Mouse (Mus musculus) myocyte (in vitro differentiated cells): ENCODE data around the gene Gpr33. TPM values are rescaled to one million over a fixed set of nuclear protein-coding genes. Genes with fewer than 3 reads are reported as not detected.

Experiments used
- H3K27me3 ChIP-seq: one replicate; pipeline ENCODE4 v1.6.1; 2011; ENCODE audit not compliant: control insufficient read depth, insufficient read depth, insufficient read length
- H3K36me3 ChIP-seq: one replicate; pipeline ENCODE4 v1.6.1; 2011; ENCODE audit not compliant: control insufficient read depth, insufficient read depth
- H3K4me2 ChIP-seq: one replicate; pipeline ENCODE4 v1.6.1; 2011; ENCODE audit warnings: low read depth, control low read depth
- H3K4me3 ChIP-seq: one replicate; pipeline ENCODE4 v1.5.1; 2011; ENCODE audit warnings: mild to moderate bottlenecking, control low read depth, moderate library complexity
- H3K79me2 ChIP-seq: one replicate; pipeline ENCODE4 v1.6.1; 2011; ENCODE audit not compliant: control insufficient read depth, insufficient read depth
- H3ac ChIP-seq: one replicate; pipeline ENCODE4 v1.6.1; 2011; ENCODE audit not compliant: control insufficient read depth, insufficient read length
- CEBPB ChIP-seq: IDR thresholded peaks from 2 replicates; pipeline ENCODE4 v1.6.1; 2011; ENCODE audit warnings: mild to moderate bottlenecking, moderate library complexity; ENCODE audit not compliant: poor library complexity, insufficient read depth, severe bottlenecking
- E2F4 ChIP-seq: IDR thresholded peaks from one replicate; pipeline ENCODE4 v1.6.1; 2011; ENCODE audit warnings: mild to moderate bottlenecking, control low read depth, moderate library complexity; ENCODE audit not compliant: insufficient read depth
- MAX ChIP-seq: IDR thresholded peaks from one replicate; pipeline ENCODE4 v1.6.1; 2011; ENCODE audit warnings: low read depth, mild to moderate bottlenecking, control low read depth
- MYOD1 ChIP-seq, 3 experiments: IDR thresholded peaks; one replicate each; pipeline ENCODE4 v1.6.1; 2011; ENCODE audit warnings: control low read depth in 2 of 3, low read depth in 2 of 3, mild to moderate bottlenecking in 2 of 3, moderate library complexity in 1 of 3; ENCODE audit not compliant: insufficient read length in 2 of 3, control insufficient read depth in 1 of 3
- MYOG ChIP-seq, 3 experiments: IDR thresholded peaks; one replicate each; pipeline ENCODE4 v1.6.1; 2011; ENCODE audit warnings: control low read depth in 2 of 3, low read depth in 2 of 3, mild to moderate bottlenecking in 2 of 3; ENCODE audit not compliant: insufficient read length in 2 of 3, control insufficient read depth in 1 of 3, insufficient read depth in 1 of 3
- POLR2A ChIP-seq: IDR thresholded peaks from one replicate; pipeline ENCODE4 v1.6.1; 2011; ENCODE audit warnings: low read depth, mild to moderate bottlenecking, control low read depth, moderate library complexity; ENCODE audit not compliant: insufficient read length
- POLR2AphosphoS2 ChIP-seq: IDR thresholded peaks from one replicate; pipeline ENCODE4 v1.6.1; 2011; ENCODE audit warnings: low read depth, control low read depth; ENCODE audit not compliant: insufficient read length
- REST ChIP-seq: IDR thresholded peaks from one replicate; pipeline ENCODE4 v1.6.1; 2011; ENCODE audit warnings: mild to moderate bottlenecking, control low read depth, moderate library complexity; ENCODE audit not compliant: insufficient read depth, insufficient read length
- SRF ChIP-seq: IDR thresholded peaks from one replicate; pipeline ENCODE4 v1.6.1; 2011; ENCODE audit warnings: low read depth; ENCODE audit not compliant: control insufficient read depth, insufficient read length
- TCF12 ChIP-seq: IDR thresholded peaks from one replicate; pipeline ENCODE4 v1.6.1; 2011; ENCODE audit warnings: mild to moderate bottlenecking, control low read depth; ENCODE audit not compliant: poor library complexity, insufficient read depth, severe bottlenecking
- TCF3 ChIP-seq: IDR thresholded peaks from one replicate; pipeline ENCODE4 v1.6.1; 2011; ENCODE audit warnings: low read depth, control low read depth; ENCODE audit not compliant: insufficient read length
- USF1 ChIP-seq: IDR thresholded peaks from one replicate; pipeline ENCODE4 v1.6.1; 2011; ENCODE audit warnings: low read depth, mild to moderate bottlenecking, control low read depth, moderate library complexity
- polyA plus RNA-seq: library from polyadenylated mRNA; unstranded; fragments of >200 nt; fragmentation: generic; extraction: Trizol; gene quantifications from one replicate; pipeline ENCODE4 v1.2.1, GENCODE M21; 2012; ENCODE audit warnings: missing spikeins

The Gpr33 gene
- polyA plus RNA-seq, 1 experiment: not detected

DNA sequence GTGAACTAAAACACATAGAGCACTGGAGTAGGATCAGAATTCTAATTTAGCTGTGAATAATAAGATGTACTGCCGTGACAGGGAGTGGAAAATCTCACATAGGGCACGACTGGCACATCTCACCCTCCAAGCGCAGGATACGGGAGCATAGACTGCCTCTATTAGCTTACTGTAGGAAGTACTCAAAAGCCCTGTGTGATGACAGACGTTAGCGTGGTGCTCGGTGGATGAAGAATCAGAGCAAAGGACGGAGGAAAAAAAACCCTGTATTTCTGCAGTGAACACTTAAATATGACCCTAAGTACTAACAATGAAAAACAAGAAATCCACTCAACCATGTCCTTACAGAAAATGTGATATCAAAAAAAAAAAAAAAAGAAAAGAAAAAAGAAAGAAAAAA lies 15.7 kb downstream of the Gpr33 start:
- TF ChIP-seq POLR2AphosphoS2: no peak
- no peak for TF ChIP-seq TCF3
- TF ChIP-seq USF1: no peak
- TF ChIP-seq MAX: no peak
- no peak for TF ChIP-seq SRF
- TF ChIP-seq POLR2A: no peak
- TF ChIP-seq MYOD1 (IDR thresholded peaks at IDR 0.05; ENCODE audit: control insufficient read depth in 1 of 3, insufficient read length in 2 of 3, low read depth in 2 of 3): no peak
- no peak for TF ChIP-seq REST
- TF ChIP-seq E2F4: no peak
- TF ChIP-seq CEBPB: no peak
- TF ChIP-seq TCF12: no peak
- TF ChIP-seq MYOG (IDR thresholded peaks at IDR 0.05; ENCODE audit: control insufficient read depth in 1 of 3, insufficient read depth in 1 of 3, insufficient read length in 2 of 3, low read depth in 2 of 3): no peak
- no peak overlapping the region for H3K4me3 ChIP-seq

GRCm38 (mm10) chr12:52010630-52010961 lies 17.3 kb downstream of the Gpr33 start:
- TF ChIP-seq USF1 (no peak), MYOD1 (IDR thresholded peaks at IDR 0.05; ENCODE audit: control insufficient read depth in 1 of 3, insufficient read length in 2 of 3, low read depth in 2 of 3) (no peak), MAX (no peak)
- Histone ChIP-seq H3K36me3 (no peaks in the 10 kb centered on the region), H3ac (no peak overlapping the region), H3K4me3 (no peak overlapping the region), H3K27me3 (no peaks in the 10 kb centered on the region), H3K79me2 (no peaks in the 10 kb centered on the region), H3K4me2 (no peak overlapping the region)

More for the DNA sequence above, 15.7 kb downstream of the Gpr33 start:
- H3K36me3 ChIP-seq: no peaks in the 10 kb centered on the region
- H3K27me3 ChIP-seq: no peaks in the 10 kb centered on the region
- H3K79me2 ChIP-seq: no peaks in the 10 kb centered on the region
- no peak overlapping the region for H3K4me2 ChIP-seq
- H3ac ChIP-seq: no peak overlapping the region

DNA sequence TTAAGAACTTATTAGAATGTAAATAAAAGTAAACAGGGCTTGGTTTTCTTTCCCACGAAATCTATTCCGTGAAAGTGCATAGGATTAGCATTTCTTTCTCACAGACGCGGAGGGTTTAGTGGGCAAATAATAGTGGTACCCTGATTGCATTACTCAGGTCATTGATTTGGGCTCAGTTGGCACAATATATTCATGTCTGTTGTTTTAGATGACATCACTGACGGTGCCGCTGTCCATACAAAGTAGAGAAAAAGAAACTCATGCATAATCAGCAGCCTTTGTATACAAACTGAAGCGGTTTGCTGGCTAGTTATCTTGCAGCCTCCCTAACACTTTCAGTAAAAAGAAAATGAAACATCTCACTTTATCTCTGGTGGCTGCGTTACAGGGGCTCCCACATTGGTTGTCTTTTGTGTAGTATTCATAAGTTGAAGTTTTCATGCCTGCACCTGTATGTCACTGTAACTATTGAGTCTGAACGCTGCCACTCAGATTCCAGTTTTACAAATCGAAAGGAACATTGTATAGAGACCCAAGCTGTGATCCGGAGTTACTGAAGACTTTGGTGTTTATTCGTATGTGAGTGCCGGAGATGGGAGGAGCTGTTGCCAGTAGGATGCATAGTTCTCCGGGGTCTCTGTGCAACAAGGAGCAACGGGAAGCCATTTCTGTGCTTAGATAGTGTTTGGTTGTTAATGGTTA lies 17.8 kb downstream of the Gpr33 start:
- Histone ChIP-seq H3K79me2 (no peaks in the 10 kb centered on the region), H3K27me3 (no peaks in the 10 kb centered on the region), H3ac (no peak overlapping the region), H3K4me3 (no peak overlapping the region), H3K4me2 (no peak overlapping the region), H3K36me3 (no peaks in the 10 kb centered on the region)
- TF ChIP-seq REST (no peak), SRF (no peak), USF1 (no peak)

- Histone ChIP-seq H3K79me2 (no peaks in the 10 kb centered on the region), H3K4me3 (peak overlapping the region; percentile 52), H3K4me2 (peak overlapping the region; percentile 85), H3K36me3 (no peaks in the 10 kb centered on the region), H3K27me3 (no peaks in the 10 kb centered on the region), H3ac (peak overlapping the region; percentile 55)
- TF ChIP-seq SRF (no peak), MAX (no peak)
Observed at GRCm38 (mm10) chr12:52006633-52006994, 21.2 kb downstream of the Gpr33 start.

DNA sequence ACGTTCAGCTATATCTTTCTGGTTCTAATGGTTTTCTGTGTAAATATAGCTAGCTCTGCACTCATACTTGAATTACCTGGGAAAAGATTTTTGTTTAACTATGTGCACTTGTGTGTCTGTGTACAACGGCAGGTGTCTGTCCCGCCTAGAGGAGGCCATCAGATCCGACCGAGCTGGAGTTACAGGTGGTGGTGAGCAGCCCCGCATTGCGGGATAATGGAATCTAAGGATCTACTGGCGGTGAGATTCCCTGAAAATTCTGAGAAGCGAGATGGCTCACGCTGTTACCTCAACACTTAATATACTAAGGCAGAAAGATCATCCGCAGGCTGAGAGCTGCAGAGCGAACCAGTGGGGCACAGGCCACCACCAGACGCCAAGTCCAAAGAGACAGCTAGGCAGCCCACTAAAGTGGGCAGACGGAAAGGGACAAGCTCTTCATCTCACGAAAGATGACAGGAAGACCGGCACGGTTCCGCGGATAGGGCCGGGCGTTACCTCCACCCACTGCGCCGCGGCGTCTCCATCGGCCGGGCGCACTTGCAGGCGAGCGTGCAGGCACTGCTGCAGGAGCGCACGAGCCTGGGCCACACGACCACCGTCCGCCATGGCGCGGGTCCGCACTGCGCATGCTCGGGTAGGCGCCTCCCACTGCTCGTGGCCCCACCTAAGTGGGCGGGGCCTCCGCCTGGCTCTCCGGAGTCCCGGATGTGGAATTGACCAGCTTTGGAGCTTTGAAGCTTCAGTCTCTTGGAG lies 21.8 kb downstream of the Gpr33 start, which contains the start of gene Dtd2:
Gene Dtd2, minus strand, starts transcription at position 625 of the 756 bp plus-strand sequence.
- Histone ChIP-seq H3K4me3 (peak within 1 kb of the TSS; percentile 52), H3K36me3 (no peaks in the 10 kb centered on the region), H3ac (peak within 1 kb of the TSS; percentile 55), H3K79me2 (no peaks in the 10 kb centered on the region), H3K4me2 (peak within 1 kb of the TSS; percentile 85), H3K27me3 (no peaks in the 10 kb centered on the region)
- no peak for TF ChIP-seq MAX
- TF ChIP-seq TCF3: no peak
- TF ChIP-seq E2F4: no peak
- TF ChIP-seq USF1: no peak
- TF ChIP-seq MYOG (IDR thresholded peaks at IDR 0.05; ENCODE audit: control insufficient read depth in 1 of 3, insufficient read depth in 1 of 3, insufficient read length in 2 of 3, low read depth in 2 of 3): peak in 2 of 3 experiments; percentile 7 to 51
- TF ChIP-seq TCF12: no peak
- TF ChIP-seq SRF: peak; percentile 69
- TF ChIP-seq MYOD1 (IDR thresholded peaks at IDR 0.05; ENCODE audit: control insufficient read depth in 1 of 3, insufficient read length in 2 of 3, low read depth in 2 of 3): peak in 1 of 3 experiments; percentile 36
- TF ChIP-seq POLR2A: peak; percentile 100
- TF ChIP-seq POLR2AphosphoS2: peak; percentile 100
- peak; percentile 62 for TF ChIP-seq REST
- no peak for TF ChIP-seq CEBPB
